Mouse (Mus musculus) 3T3-L1 (cell line): ENCODE data around the gene Etv6.
A peak's percentile ranks its signal among the peaks of the same experiment; 100 is the strongest.

Source experiments
- DNase-seq: peaks from one replicate; pipeline ENCODE4 v3.0.0-alpha.2; 2015; ENCODE audit warnings: low read depth, low spot score

Gene Etv6

GRCm38 (mm10) chr6:134141616-134142165 lies 106.2 kb downstream of the Etv6 start:
- DNase-seq = no peak

DNA sequence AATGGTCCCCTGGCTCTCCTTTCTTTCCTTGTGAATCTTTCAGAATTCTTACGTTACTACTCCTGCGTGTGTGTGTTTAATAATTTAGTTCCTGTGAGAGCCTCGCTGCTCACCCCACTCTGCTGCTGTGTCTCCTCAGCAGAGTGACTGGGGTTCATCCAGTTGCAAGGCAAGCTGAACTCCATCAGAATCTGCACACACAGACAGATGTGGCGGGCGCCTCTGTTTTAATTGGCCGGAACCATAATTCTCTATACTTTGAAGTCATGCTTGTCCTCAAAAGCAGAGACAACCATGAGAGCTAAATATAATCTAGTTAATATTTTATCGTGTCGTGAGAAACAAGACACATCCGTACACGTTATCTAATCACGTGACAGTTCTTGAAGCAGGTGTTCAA lies 107.2 kb downstream of the Etv6 start:
- DNase-seq = no peak

GRCm38 (mm10) chr6:134143649-134144097 lies 108.2 kb downstream of the Etv6 start:
- DNase-seq = no peak

GRCm38 (mm10) chr6:134144231-134145130 lies 109.0 kb downstream of the Etv6 start:
- no peak for DNase-seq

DNA sequence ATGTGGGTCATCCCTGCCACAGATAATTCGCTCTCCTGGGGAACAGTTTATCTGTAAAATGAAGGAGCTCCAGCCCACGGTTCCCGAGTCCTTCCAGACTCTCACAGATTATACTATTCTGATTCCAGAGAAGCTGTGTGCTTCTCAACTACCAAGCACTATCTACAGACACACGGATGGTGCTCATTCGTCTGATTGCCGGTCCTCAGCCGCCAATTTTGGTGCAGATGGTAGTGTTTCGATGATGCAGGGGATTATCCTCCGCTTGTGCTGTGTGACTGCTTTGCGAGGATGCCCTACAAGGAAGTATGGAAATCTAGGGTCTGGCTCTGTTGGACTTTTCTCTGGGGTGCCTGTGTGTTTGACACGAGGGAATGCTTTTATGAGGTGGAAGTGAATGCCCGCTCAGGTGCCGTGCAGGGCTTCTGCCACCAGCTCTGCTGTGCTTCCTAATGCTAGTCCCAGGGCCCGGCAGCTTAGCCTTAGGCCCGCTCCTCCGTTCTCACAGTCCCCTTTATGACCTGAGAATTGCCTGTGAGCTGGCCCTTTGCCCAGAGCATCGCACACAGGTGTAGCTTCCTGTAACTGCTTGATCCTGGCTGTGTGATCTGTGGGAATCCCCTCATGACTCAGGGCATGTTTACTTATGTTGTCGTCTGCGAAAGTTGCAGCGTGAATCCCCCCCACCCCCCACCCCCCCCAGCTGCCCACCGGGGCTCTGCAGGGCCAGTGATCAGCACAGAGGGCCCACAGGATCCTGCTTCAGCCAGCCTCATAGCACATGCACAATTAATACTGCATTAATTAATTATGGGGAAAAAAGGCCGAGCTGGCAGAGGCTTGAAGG lies 112.3 kb downstream of the Etv6 start:
- no peak for DNase-seq

GRCm38 (mm10) chr6:134148443-134148942 lies 113.0 kb downstream of the Etv6 start:
- DNase-seq = no peak

- DNase-seq = no peak
Measured at GRCm38 (mm10) chr6:134149606-134150005, 114.1 kb downstream of the Etv6 start.

- DNase-seq = no peak
Measured at GRCm38 (mm10) chr6:134151022-134151680, 115.7 kb downstream of the Etv6 start.

- no peak for DNase-seq
Measured at GRCm38 (mm10) chr6:134151853-134152505, 116.5 kb downstream of the Etv6 start.

GRCm38 (mm10) chr6:134152539-134152938 lies 117.0 kb downstream of the Etv6 start:
- DNase-seq = no peak

DNA sequence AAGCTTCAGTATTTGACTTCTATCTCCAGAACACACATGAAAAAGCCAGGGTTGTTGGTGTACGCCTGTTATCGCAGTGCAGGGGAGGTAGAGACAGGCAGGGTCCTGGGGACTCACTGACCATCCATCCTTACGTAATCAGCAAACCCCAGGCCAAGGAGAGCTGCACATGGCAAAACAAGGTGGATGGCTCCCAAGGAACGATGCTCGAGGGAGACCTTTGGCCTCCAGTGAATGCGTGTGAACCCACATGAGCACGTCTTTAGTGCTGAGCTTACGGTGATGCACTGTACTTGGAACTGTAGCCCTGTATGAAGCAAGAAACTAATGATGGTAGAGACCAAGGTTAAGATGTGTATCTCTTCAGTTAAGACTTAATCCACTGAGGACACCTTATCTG lies 119.2 kb downstream of the Etv6 start:
- DNase-seq = no peak

DNA sequence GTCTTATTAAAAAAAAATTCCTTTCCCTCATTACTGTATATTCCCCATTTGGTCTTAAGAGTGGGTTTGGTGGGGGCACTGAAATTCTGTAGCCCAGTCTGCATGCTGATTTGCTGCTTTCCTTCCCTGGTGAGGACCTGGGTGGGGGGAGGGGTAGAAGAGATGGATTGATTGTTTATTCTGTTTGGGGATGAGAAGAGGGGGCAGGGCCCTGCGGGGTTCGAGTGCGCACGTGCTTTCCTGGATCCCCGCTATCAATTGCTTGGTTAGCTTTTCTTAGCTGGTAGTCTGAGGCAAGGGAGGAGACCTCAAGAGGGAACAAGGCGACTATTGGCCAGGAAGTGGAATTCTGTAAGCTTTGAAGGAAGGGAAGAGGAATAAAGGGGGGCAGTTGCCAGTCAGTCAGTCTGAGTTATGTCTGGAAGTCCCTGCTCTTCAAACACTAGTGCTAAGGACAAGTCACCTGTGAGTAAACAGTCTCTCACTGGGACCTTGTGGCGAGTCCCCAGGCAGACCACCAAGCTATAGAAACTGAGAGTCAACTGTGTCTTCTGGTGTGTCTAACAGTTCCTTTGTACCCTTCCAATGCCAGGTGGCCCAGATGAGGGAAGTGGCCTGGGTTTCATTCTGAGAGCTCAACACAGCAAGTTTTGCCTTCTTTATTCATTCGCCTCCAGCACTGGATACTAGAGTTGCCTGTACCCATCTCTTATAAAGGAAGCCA lies 120.6 kb downstream of the Etv6 start:
- no peak for DNase-seq

GRCm38 (mm10) chr6:134157533-134158115 lies 122.1 kb downstream of the Etv6 start:
- DNase-seq = no peak

DNA sequence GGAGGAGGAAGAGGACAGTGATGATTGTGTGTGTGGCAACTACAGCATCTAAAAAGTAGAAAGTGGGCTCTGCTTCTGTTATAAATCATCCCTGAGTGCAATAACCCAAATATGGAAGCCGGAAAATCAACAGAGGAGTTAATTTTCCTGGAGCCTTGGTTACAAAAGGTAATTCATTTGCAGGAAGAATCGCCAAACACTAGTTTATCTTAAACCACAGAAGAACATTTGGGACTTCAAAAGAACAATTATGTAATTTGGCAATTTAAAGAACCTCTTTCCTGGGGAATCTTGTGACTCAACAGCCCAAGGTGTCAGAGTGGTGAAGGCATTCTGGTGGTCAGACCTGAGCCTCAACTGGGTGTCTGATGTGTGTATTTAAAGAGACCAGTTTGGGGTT lies 122.7 kb downstream of the Etv6 start:
- no peak for DNase-seq

DNA sequence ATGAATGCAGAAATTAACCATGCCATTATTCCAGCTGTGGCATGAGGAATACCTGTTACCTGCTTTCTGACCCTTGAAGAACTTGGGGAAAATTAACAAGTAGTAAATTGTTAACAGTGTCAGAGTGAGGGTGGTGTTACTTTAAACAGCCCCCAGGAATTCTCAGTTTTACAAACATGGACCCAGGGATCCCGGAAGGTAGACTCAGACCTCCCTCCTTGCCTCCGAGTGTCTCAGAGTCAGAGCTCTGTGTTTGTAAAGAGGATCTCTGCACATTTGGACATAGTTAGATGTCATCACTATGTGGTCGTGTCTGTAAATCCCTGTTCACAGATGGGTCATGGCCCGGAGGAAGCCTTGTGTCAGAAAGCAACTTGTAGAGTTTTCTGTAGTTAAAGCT lies 124.2 kb downstream of the Etv6 start:
- DNase-seq = peak; percentile 11

- DNase-seq = no peak
Measured at GRCm38 (mm10) chr6:134161040-134161439, 125.5 kb downstream of the Etv6 start.

DNA sequence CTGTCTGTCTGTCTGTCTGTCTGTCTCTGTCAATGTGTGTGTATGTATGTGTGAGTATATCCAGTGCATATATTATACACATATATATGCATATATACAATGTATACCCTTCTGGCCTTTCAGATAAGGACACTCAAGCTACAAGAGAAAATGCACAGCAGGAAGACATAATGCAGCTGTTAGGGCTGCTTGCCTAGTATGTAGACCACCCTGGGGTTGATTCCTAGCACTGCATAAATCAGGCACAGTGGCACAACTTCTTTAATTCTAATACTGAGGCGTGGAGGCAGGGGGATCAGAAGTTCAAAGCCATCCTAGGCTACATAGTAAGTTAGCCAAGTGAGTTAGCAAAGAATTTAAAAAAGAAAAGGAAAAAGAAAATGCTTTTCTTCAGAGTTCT lies 127.8 kb downstream of the Etv6 start:
- DNase-seq = no peak

DNA sequence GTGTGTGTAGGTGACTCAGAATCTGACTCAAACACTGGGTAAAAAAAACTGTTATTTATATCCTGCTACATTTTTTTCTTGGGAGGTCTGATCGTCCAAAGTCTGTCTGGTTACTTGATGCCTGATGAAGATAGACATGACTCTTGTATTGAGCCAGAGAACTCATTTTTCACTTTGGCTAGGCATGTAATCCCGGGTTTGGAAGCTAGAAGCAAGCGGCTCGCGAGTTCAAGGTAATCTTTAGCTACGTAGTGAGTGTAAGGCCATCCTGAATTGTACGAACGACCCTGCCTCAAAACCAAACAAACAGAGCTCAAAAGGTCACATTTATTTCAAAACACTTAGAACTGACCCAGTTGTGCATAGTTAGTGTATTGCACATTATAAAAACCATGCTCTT lies 128.9 kb downstream of the Etv6 start:
- DNase-seq = no peak

- no peak for DNase-seq
Measured at GRCm38 (mm10) chr6:134165012-134165411, 129.5 kb downstream of the Etv6 start.

GRCm38 (mm10) chr6:134167963-134168362 lies 132.5 kb downstream of the Etv6 start:
- no peak for DNase-seq
